Comparison of ENCODE assay signal across 9 mouse cellular contexts in genomic region chr11:11831940-11832754, GRCm38 (mm10). TPM values are rescaled to one million over a fixed set of nuclear protein-coding genes. Genes with fewer than 3 reads are reported as not detected.
DNase-seq lines count a peak whose midpoint lies in the region; ATAC-seq and TF ChIP-seq lines count a peak whose summit lies in the region.
"Had no signal": no experiment of that assay in that cellular context is flagged by ENCODE, and none has a peak within 500 bp of the region (broad histone marks: within the 10 kb centered on the region; RNA-seq: fewer than 3 reads in every experiment).

No protein-coding gene starts in this region.

- peak overlapping the region; percentile 50 for H3K27ac ChIP-seq in forebrain, embryonic 12.5 days
- H3K27ac ChIP-seq in forebrain, postnatal 0 days (ENCODE audit: low read depth, low read length): no peak overlapping the region
- peak overlapping the region; percentile 84 for H3K27ac ChIP-seq in midbrain, embryonic 10.5 days (replicated peaks)
- H3K27ac ChIP-seq in midbrain, postnatal 0 days (ENCODE audit: low read depth, low read length): no peak overlapping the region
- peak overlapping the region; percentile 91 for H3K27ac ChIP-seq in limb, embryonic 13.5 days
- H3K27ac ChIP-seq in stomach, embryonic 15.5 days: peak overlapping the region; percentile 91

- H3K4me3 ChIP-seq in forebrain, embryonic 12.5 days (replicated peaks): no peak overlapping the region
- no peak overlapping the region for H3K4me3 ChIP-seq in forebrain, postnatal 0 days (ENCODE audit: low read depth, low read length)
- no peak overlapping the region for H3K4me3 ChIP-seq in midbrain, embryonic 10.5 days
- H3K4me3 ChIP-seq in midbrain, postnatal 0 days (ENCODE audit: low read depth, low read length): no peak overlapping the region
- H3K4me3 ChIP-seq in limb, embryonic 13.5 days: no peak overlapping the region
- no peak overlapping the region for H3K4me3 ChIP-seq in stomach, embryonic 15.5 days (replicated peaks)

- no peaks in the 10 kb centered on the region for H3K36me3 ChIP-seq in forebrain, embryonic 12.5 days (replicated peaks)
- no peaks in the 10 kb centered on the region for H3K36me3 ChIP-seq in forebrain, postnatal 0 days (ENCODE audit: insufficient read depth)
- H3K36me3 ChIP-seq in midbrain, embryonic 10.5 days: no peaks in the 10 kb centered on the region
- H3K36me3 ChIP-seq in midbrain, postnatal 0 days (ENCODE audit: insufficient read depth, low read length): no peaks in the 10 kb centered on the region
- no peaks in the 10 kb centered on the region for H3K36me3 ChIP-seq in limb, embryonic 13.5 days
- no peaks in the 10 kb centered on the region for H3K36me3 ChIP-seq in stomach, embryonic 15.5 days

- no peak for TF ChIP-seq CTCF in forebrain, postnatal 0 days (IDR thresholded peaks at IDR 0.05; ENCODE audit: low read depth)
- TF ChIP-seq CTCF in midbrain, postnatal 0 days (IDR thresholded peaks at IDR 0.05): no peak

- no peak for ATAC-seq in forebrain, embryonic 12.5 days (ENCODE audit: low FRiP score)
- ATAC-seq in forebrain, postnatal 0 days: no peak
- no peak for ATAC-seq in midbrain, postnatal 0 days (ENCODE audit: low FRiP score)
- no peak for ATAC-seq in limb, embryonic 13.5 days (ENCODE audit: low FRiP score, low read depth)
- no peak for ATAC-seq in stomach, embryonic 15.5 days (ENCODE audit: insufficient read depth, low FRiP score, low read depth)

- no peaks in the 10 kb centered on the region for H3K9me3 ChIP-seq in forebrain, embryonic 12.5 days
- H3K9me3 ChIP-seq in forebrain, postnatal 0 days (ENCODE audit: low read length): no peaks in the 10 kb centered on the region
- H3K9me3 ChIP-seq in midbrain, embryonic 10.5 days (replicated peaks): no peaks in the 10 kb centered on the region
- H3K9me3 ChIP-seq in midbrain, postnatal 0 days (ENCODE audit: low read length): no peaks in the 10 kb centered on the region
- no peaks in the 10 kb centered on the region for H3K9me3 ChIP-seq in limb, embryonic 13.5 days
- no peaks in the 10 kb centered on the region for H3K9me3 ChIP-seq in stomach, embryonic 15.5 days

- 8% methylated on average over 6 of the region's 6 CpGs for WGBS in forebrain, embryonic 12.5 days
- WGBS in forebrain, postnatal 0 days: 22% methylated on average over 6 of the region's 6 CpGs
- 4% methylated on average over 6 of the region's 6 CpGs for WGBS in midbrain, embryonic 10.5 days
- WGBS in midbrain, postnatal 0 days: 26% methylated on average over 6 of the region's 6 CpGs
- 5% methylated on average over 6 of the region's 6 CpGs for WGBS in limb, embryonic 13.5 days
- WGBS in stomach, embryonic 15.5 days: 7% methylated on average over 6 of the region's 6 CpGs

- no peak overlapping the region for H3K9ac ChIP-seq in forebrain, embryonic 12.5 days
- H3K9ac ChIP-seq in forebrain, postnatal 0 days: no peak overlapping the region
- H3K9ac ChIP-seq in midbrain, postnatal 0 days (replicated peaks; ENCODE audit: low read length, poor library complexity, severe bottlenecking): no peak overlapping the region
- peak overlapping the region; percentile 46; the same call in 1 of the 2 replicates for H3K9ac ChIP-seq in limb, embryonic 13.5 days
- H3K9ac ChIP-seq in stomach, embryonic 15.5 days: no peak overlapping the region

- H3K4me1 ChIP-seq in forebrain, embryonic 12.5 days: peaks cover 60% of the 10 kb centered on the region
- no peaks in the 10 kb centered on the region for H3K4me1 ChIP-seq in forebrain, postnatal 0 days (ENCODE audit: insufficient read depth)
- H3K4me1 ChIP-seq in midbrain, embryonic 10.5 days: peaks cover 84% of the 10 kb centered on the region
- no peaks in the 10 kb centered on the region; the same call in 1 of the 2 replicates for H3K4me1 ChIP-seq in midbrain, postnatal 0 days (ENCODE audit: insufficient read depth, low read length)
- H3K4me1 ChIP-seq in limb, embryonic 13.5 days: peaks cover 78% of the 10 kb centered on the region
- H3K4me1 ChIP-seq in stomach, embryonic 15.5 days: peaks cover 59% of the 10 kb centered on the region

- DNase-seq in forebrain, postnatal 0 days: no peak
- DNase-seq in midbrain, embryonic 10.5 days (ENCODE audit: low spot score): peak; percentile 48
- DNase-seq in midbrain, postnatal 0 days (ENCODE audit: low spot score): no peak
- DNase-seq in gastrocnemius, postnatal 25 days: no peak
- no peak for DNase-seq in left cerebral cortex, adult 8-10 months (ENCODE audit: low spot score in 2 of 2)
- DNase-seq: B cell, adult 2 months had no signal

- H3K4me2 ChIP-seq in forebrain, embryonic 12.5 days: no peak overlapping the region
- H3K4me2 ChIP-seq in forebrain, postnatal 0 days (ENCODE audit: low read depth): no peak overlapping the region
- H3K4me2 ChIP-seq in midbrain, postnatal 0 days (ENCODE audit: low read depth, low read length, poor library complexity, severe bottlenecking): no peak overlapping the region
- peak overlapping the region; percentile 34 for H3K4me2 ChIP-seq in limb, embryonic 13.5 days (replicated peaks)
- peak overlapping the region; percentile 29; the same call in 1 of the 2 replicates for H3K4me2 ChIP-seq in stomach, embryonic 15.5 days

- H3K27me3 ChIP-seq in forebrain, embryonic 12.5 days: peaks cover 22% of the 10 kb centered on the region
- 0 out of 2 replicates have a peak, but pooled peaks cover 4% of the 10 kb centered on the region for H3K27me3 ChIP-seq in forebrain, postnatal 0 days (ENCODE audit: insufficient read depth, low read length)
- H3K27me3 ChIP-seq in midbrain, embryonic 10.5 days (ENCODE audit: low read depth, poor library complexity, severe bottlenecking): no peaks in the 10 kb centered on the region; the same call in none of the 2 replicates
- no peaks in the 10 kb centered on the region for H3K27me3 ChIP-seq in midbrain, postnatal 0 days (ENCODE audit: insufficient read depth, low read length)
- H3K27me3 ChIP-seq in limb, embryonic 13.5 days: no peaks in the 10 kb centered on the region
- H3K27me3 ChIP-seq in stomach, embryonic 15.5 days (replicated peaks): no peaks in the 10 kb centered on the region

RNA-seq across cellular contexts. Expression of gene Fignl1, which starts 23.4 kb away (rescaled TPM):
- polyA plus RNA-seq in forebrain, embryonic 12.5 days (2016; fragmentation: Nextera tagmentation; extraction: Ambion mirVana): 76.3 and 80.5 TPM in 2 replicates
- total RNA-seq in forebrain, postnatal 0 days (2014; rRNA removed): 4.8 and 7.8 TPM in 2 replicates
- polyA plus RNA-seq in forebrain, postnatal 0 days (2015; fragmentation: Nextera tagmentation; extraction: Ambion mirVana): 4.4 and 4.9 TPM in 2 replicates
- 103 and 112 TPM in 2 replicates for polyA plus RNA-seq in midbrain, embryonic 10.5 days (2016; fragmentation: Nextera tagmentation; extraction: Ambion mirVana)
- 4.4 and 5.2 TPM in 2 replicates for total RNA-seq in midbrain, postnatal 0 days (2014; rRNA removed)
- polyA plus RNA-seq in midbrain, postnatal 0 days (2015; fragmentation: Nextera tagmentation; extraction: Ambion mirVana): 2.2 and 3.7 TPM in 2 replicates
- polyA plus RNA-seq in limb, embryonic 13.5 days (2015; fragmentation: Nextera tagmentation; extraction: Ambion mirVana): 53.9 and 57.4 TPM in 2 replicates
- polyA plus RNA-seq in stomach, embryonic 15.5 days (2015; fragmentation: Nextera tagmentation; extraction: Ambion mirVana): 54.1 and 54.4 TPM in 2 replicates
- total RNA-seq in gastrocnemius, postnatal 25 days (2021): under 1 TPM; 0.51 to 0.54 TPM
- under 1 TPM; 0.67 to 0.89 (median 0.85) TPM for total RNA-seq in left cerebral cortex, adult 8-10 months (2022)

Comparison
In these comparisons a context has a peak if more than half of its experiments do, and no peak if none do; other contexts are left out.
1. H3K27ac ChIP-seq: peak in forebrain, embryonic 12.5 days (single experiment), midbrain, embryonic 10.5 days (single experiment), limb, embryonic 13.5 days (single experiment) and stomach, embryonic 15.5 days (single experiment); none in forebrain, postnatal 0 days (single experiment) and midbrain, postnatal 0 days (single experiment).
2. H3K4me2 ChIP-seq: peak in limb, embryonic 13.5 days (single experiment) and stomach, embryonic 15.5 days (single experiment); none in forebrain, embryonic 12.5 days (single experiment), forebrain, postnatal 0 days (single experiment) and midbrain, postnatal 0 days (single experiment).